Mouse (Mus musculus) liver, postnatal 0 days (tissue): ENCODE results near the gene Casp7. TPM values are rescaled to one million over a fixed set of nuclear protein-coding genes. Genes with fewer than 3 reads are reported as not detected.

ENCODE experiments used
- ATAC-seq: fragments of 200-750 bp; cut with Nextera tagmentation; 2 replicates; pipeline ENCODE4 v1.8.0; 2017; ENCODE audit warnings: mild to moderate bottlenecking, moderate library complexity
- DNase-seq: peaks from one replicate; pipeline ENCODE4 v3.0.0-alpha.2; 2016
- H3K27ac ChIP-seq: fragments of 300-500 bp; sonication (generic); 2 replicates; pipeline ENCODE4 v1.5.1; 2014; ENCODE audit warnings: antibody characterized with exemption, moderate library complexity, mild to moderate bottlenecking, low read depth
- H3K27me3 ChIP-seq: fragments of 300-500 bp; sonication (generic); 2 replicates; pipeline ENCODE4 v1.6.1; 2014; ENCODE audit warnings: low read length, control low read depth, mixed read lengths; ENCODE audit not compliant: insufficient read depth
- H3K36me3 ChIP-seq: fragments of 300-500 bp; sonication (generic); replicated peaks from 2 replicates; pipeline ENCODE4 v1.6.1; 2014; ENCODE audit warnings: mild to moderate bottlenecking, control low read depth, low read length, moderate library complexity, mixed read lengths; ENCODE audit not compliant: insufficient read depth
- H3K4me1 ChIP-seq: fragments of 300-500 bp; sonication (generic); 2 replicates; pipeline ENCODE4 v1.6.1; 2014; ENCODE audit warnings: antibody characterized with exemption, mild to moderate bottlenecking, control low read depth; ENCODE audit not compliant: insufficient read depth
- H3K4me2 ChIP-seq: fragments of 300-500 bp; sonication (generic); 2 replicates; pipeline ENCODE4 v1.6.1; 2014; ENCODE audit warnings: low read depth, mild to moderate bottlenecking, low read length, moderate library complexity, mixed read lengths
- H3K4me3 ChIP-seq: fragments of 300-500 bp; sonication (generic); 2 replicates; pipeline ENCODE4 v1.5.1; 2014; ENCODE audit warnings: low read depth, low read length
- H3K9ac ChIP-seq: fragments of 300-500 bp; sonication (generic); replicated peaks from 2 replicates; pipeline ENCODE4 v1.6.1; 2014; ENCODE audit warnings: mild to moderate bottlenecking, moderate library complexity
- H3K9me3 ChIP-seq: fragments of 300-500 bp; sonication (generic); 2 replicates; pipeline ENCODE4 v1.6.1; 2016; ENCODE audit warnings: mild to moderate bottlenecking, control low read depth, low read length, mixed read lengths
- CTCF ChIP-seq: sonication (generic); IDR thresholded peaks from 2 replicates; pipeline ENCODE4 v1.5.1; 2016; ENCODE audit warnings: antibody characterized with exemption, low read depth
- EP300 ChIP-seq: IDR thresholded peaks from 2 replicates; pipeline ENCODE4 v1.6.1; 2016; ENCODE audit warnings: antibody characterized with exemption, low read depth, mild to moderate bottlenecking
- WGBS: fragments of 180-500 bp; shearing (Covaris S2); extraction: QIAGEN DNeasy Blood & Tissue Kit; methylation state at CpG from one replicate; pipeline ENCODE4 v1.1.7; 2014; ENCODE audit not compliant: insufficient replicate concordance; 5-methylcytosine and 5-hydroxymethylcytosine counted together
- polyA plus RNA-seq: library from polyadenylated mRNA; unstranded; fragments of >200 nt; fragmentation: Nextera tagmentation; extraction: Ambion mirVana; gene quantifications from 2 replicates; pipeline ENCODE4 v1.2.1, GENCODE M21; 2015

Gene Casp7
- polyA plus RNA-seq, 1 experiment from 2014 or later = 9.8 TPM

GRCm38 (mm10) chr19:56378554-56379172 is 18.3 kb upstream of the Casp7 start:
- TF ChIP-seq CTCF (no peak), EP300 (no peak)
- WGBS = 48% methylated on average over 13 of the region's 13 CpGs
- H3K4me2 ChIP-seq = no peak overlapping the region
- peak; percentile 92 for ATAC-seq
- peak; percentile 61 for DNase-seq
- no peak overlapping the region for H3K4me3 ChIP-seq
- no peak overlapping the region for H3K9ac ChIP-seq
- H3K27me3 ChIP-seq = no peaks in the 10 kb centered on the region
- no peaks in the 10 kb centered on the region for H3K9me3 ChIP-seq
- H3K36me3 ChIP-seq = no peaks in the 10 kb centered on the region
- peaks cover 4% of the 10 kb centered on the region for H3K4me1 ChIP-seq
- no peak overlapping the region for H3K27ac ChIP-seq

- Histone ChIP-seq H3K9me3 (no peaks in the 10 kb centered on the region), H3K27me3 (no peaks in the 10 kb centered on the region), H3K4me1 (peaks cover 4% of the 10 kb centered on the region), H3K27ac (no peak overlapping the region), H3K4me2 (no peak overlapping the region), H3K36me3 (no peaks in the 10 kb centered on the region), H3K9ac (no peak overlapping the region), H3K4me3 (no peak overlapping the region)
- TF ChIP-seq EP300 (no peak), CTCF (no peak)
- no peak for ATAC-seq
- WGBS = 79% methylated on average over 7 of the region's 7 CpGs
- no peak for DNase-seq
These were observed 16.6 kb upstream of the Casp7 start for GRCm38 (mm10) chr19:56380341-56380740.

- Histone ChIP-seq H3K9ac (no peak overlapping the region), H3K27ac (no peak overlapping the region), H3K4me2 (no peak overlapping the region), H3K36me3 (no peaks in the 10 kb centered on the region), H3K4me3 (no peak overlapping the region), H3K27me3 (no peaks in the 10 kb centered on the region), H3K4me1 (peaks cover 4% of the 10 kb centered on the region), H3K9me3 (no peaks in the 10 kb centered on the region)
- TF ChIP-seq EP300 (no peak), CTCF (no peak)
- 67% methylated on average over 10 of the region's 10 CpGs for WGBS
- no peak for ATAC-seq
- no peak for DNase-seq
These were observed 15.5 kb upstream of the Casp7 start for GRCm38 (mm10) chr19:56381407-56381806.

- Histone ChIP-seq H3K27me3 (no peaks in the 10 kb centered on the region), H3K9ac (no peak overlapping the region), H3K36me3 (no peaks in the 10 kb centered on the region), H3K4me2 (no peak overlapping the region), H3K4me3 (no peak overlapping the region), H3K27ac (no peak overlapping the region), H3K4me1 (peaks cover 8% of the 10 kb centered on the region), H3K9me3 (no peaks in the 10 kb centered on the region)
- no peak for DNase-seq
- ATAC-seq = no peak
- 82% methylated on average over 5 of the region's 5 CpGs for WGBS
- TF ChIP-seq EP300 (no peak), CTCF (no peak)
These were observed 11.4 kb upstream of the Casp7 start for GRCm38 (mm10) chr19:56385546-56385945.

- H3K27me3 ChIP-seq = no peaks in the 10 kb centered on the region
- no peak overlapping the region for H3K9ac ChIP-seq
- H3K36me3 ChIP-seq = no peaks in the 10 kb centered on the region
- no peak overlapping the region for H3K4me3 ChIP-seq
- DNase-seq (no peak), ATAC-seq (no peak)
- H3K4me1 ChIP-seq = peaks cover 13% of the 10 kb centered on the region
- TF ChIP-seq CTCF (no peak), EP300 (no peak)
- H3K27ac ChIP-seq = no peak overlapping the region
- no peaks in the 10 kb centered on the region for H3K9me3 ChIP-seq
- H3K4me2 ChIP-seq = no peak overlapping the region
- 83% methylated on average over 10 of the region's 10 CpGs for WGBS
These were observed 10.8 kb upstream of the Casp7 start for GRCm38 (mm10) chr19:56386095-56386494.

GRCm38 (mm10) chr19:56387726-56388302 is 9.1 kb upstream of the Casp7 start:
- H3K27me3 ChIP-seq = no peaks in the 10 kb centered on the region
- 59% methylated on average over 4 of the region's 4 CpGs for WGBS
- no peak overlapping the region for H3K4me2 ChIP-seq
- no peak overlapping the region for H3K27ac ChIP-seq
- DNase-seq (no peak), ATAC-seq (no peak)
- H3K9me3 ChIP-seq = no peaks in the 10 kb centered on the region
- no peak overlapping the region for H3K9ac ChIP-seq
- H3K4me1 ChIP-seq = peaks cover 25% of the 10 kb centered on the region
- no peak overlapping the region for H3K4me3 ChIP-seq
- TF ChIP-seq CTCF (no peak), EP300 (no peak)
- no peaks in the 10 kb centered on the region for H3K36me3 ChIP-seq
